Mouse (Mus musculus) midbrain, embryonic 14.5 days (tissue): Measurements from ENCODE around the gene Agpat2. TPM values are rescaled to one million over a fixed set of nuclear protein-coding genes. Genes with fewer than 3 reads are reported as not detected.

ENCODE experiments used
- ATAC-seq: fragments of 200-750 bp; cut with Nextera tagmentation; 2 replicates; pipeline ENCODE4 v1.8.0; 2017; ENCODE audit warnings: moderate number of reproducible peaks, moderate library complexity; ENCODE audit not compliant: low FRiP score, low TSS enrichment
- DNase-seq: peaks from one replicate; pipeline ENCODE4 v3.0.0-alpha.2; 2015
- H3K27ac ChIP-seq: fragments of 300-500 bp; sonication (generic); replicated peaks from 2 replicates; pipeline ENCODE4 v1.5.1; 2014; ENCODE audit warnings: mild to moderate bottlenecking, low read depth, low read length, moderate library complexity
- H3K27me3 ChIP-seq: fragments of 300-500 bp; sonication (generic); 2 replicates; pipeline ENCODE4 v1.6.1; 2014; ENCODE audit warnings: low read length, control low read depth, mixed read lengths; ENCODE audit not compliant: control insufficient read depth, insufficient read depth
- H3K36me3 ChIP-seq: fragments of 300-500 bp; sonication (generic); 2 replicates; pipeline ENCODE4 v1.6.1; 2014; ENCODE audit warnings: low read length, control low read depth; ENCODE audit not compliant: control insufficient read depth, insufficient read depth
- H3K4me1 ChIP-seq: fragments of 300-500 bp; sonication (generic); 2 replicates; pipeline ENCODE4 v1.6.1; 2014; ENCODE audit warnings: mild to moderate bottlenecking, antibody characterized with exemption, low read length, control low read depth; ENCODE audit not compliant: control insufficient read depth, insufficient read depth
- H3K4me2 ChIP-seq: fragments of 300-500 bp; sonication (generic); 2 replicates; pipeline ENCODE4 v1.6.1; 2014; ENCODE audit warnings: mild to moderate bottlenecking, low read length, moderate library complexity
- H3K4me3 ChIP-seq: fragments of 300-500 bp; sonication (generic); replicated peaks from 2 replicates; pipeline ENCODE4 v1.5.1; 2014; ENCODE audit warnings: low read depth, low read length
- H3K9ac ChIP-seq: fragments of 300-500 bp; sonication (generic); replicated peaks from 2 replicates; pipeline ENCODE4 v1.6.1; 2014; ENCODE audit warnings: mild to moderate bottlenecking, low read length, moderate library complexity
- H3K9me3 ChIP-seq: fragments of 300-500 bp; sonication (generic); 2 replicates; pipeline ENCODE4 v1.6.1; 2016; ENCODE audit warnings: low read length, control low read depth, mixed read lengths; ENCODE audit not compliant: control insufficient read depth
- WGBS: fragments of 180-500 bp; shearing (Covaris S2); extraction: QIAGEN DNeasy Blood & Tissue Kit; methylation state at CpG from one replicate; pipeline ENCODE4 v1.1.7; 2014; 5-methylcytosine and 5-hydroxymethylcytosine counted together
- polyA plus RNA-seq: library from polyadenylated mRNA; unstranded; fragments of >200 nt; fragmentation: Nextera tagmentation; extraction: Ambion mirVana; gene quantifications from 2 replicates; pipeline ENCODE4 v1.2.1, GENCODE M21; 2014

Gene Agpat2
- polyA plus RNA-seq, 1 experiment from 2014 or later, result 3.8 TPM

DNA sequence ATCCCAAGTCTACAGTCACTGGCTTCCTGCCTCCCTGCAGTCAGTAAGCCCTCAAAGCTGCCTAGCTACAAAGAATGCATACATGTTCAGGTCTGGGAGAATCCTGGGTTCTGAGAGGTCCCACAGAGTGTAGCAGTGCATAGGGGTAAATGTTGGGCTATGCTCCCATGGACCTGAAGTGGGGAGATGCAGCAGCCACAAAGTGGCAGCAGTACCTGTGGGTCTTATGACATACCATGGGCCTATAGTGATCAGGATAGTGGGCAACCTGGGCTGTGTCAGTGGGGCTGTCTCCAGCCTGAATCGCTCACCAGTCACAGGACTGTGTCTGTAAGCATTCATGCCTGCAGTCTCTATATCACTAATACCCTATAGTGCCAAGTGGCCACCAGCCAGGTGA, 24.5 kb downstream of the Agpat2 start, which contains the start of gene Egfl7:
Egfl7 (plus strand) TSS at position 301 of the 400 bp plus-strand sequence.
- ATAC-seq (no peak), DNase-seq (no peak)
- Histone ChIP-seq H3K27me3 (no peaks in the 10 kb centered on the region), H3K4me2 (no peak within 1 kb of the TSS), H3K4me3 (no peak within 1 kb of the TSS), H3K36me3 (no peaks in the 10 kb centered on the region), H3K9me3 (no peaks in the 10 kb centered on the region), H3K4me1 (no peaks in the 10 kb centered on the region), H3K9ac (no peak within 1 kb of the TSS), H3K27ac (no peak within 1 kb of the TSS)
- 83% methylated on average over 1 of the region's 1 CpGs for WGBS

DNA sequence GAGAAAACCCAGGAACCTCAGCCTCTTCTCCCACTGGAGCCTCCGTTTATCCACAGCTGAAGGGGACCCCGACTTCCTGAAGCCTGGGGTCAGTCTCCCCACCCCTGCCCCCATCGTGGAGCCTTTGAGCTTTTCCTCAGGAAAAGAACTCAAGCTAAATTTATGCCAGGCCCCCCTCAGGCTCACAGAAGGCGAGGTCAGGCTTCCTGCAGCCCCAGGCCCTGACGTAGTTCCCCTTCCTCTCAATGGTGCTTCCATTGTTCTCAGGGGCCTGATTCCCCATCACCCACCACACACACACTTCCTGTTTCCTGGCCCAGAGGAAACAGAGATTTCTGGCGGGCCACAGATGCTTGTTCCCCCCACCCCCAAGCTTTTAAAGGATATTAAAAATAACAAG, 25.8 kb downstream of the Agpat2 start:
- no peaks in the 10 kb centered on the region for H3K9me3 ChIP-seq
- H3K36me3 ChIP-seq, result no peaks in the 10 kb centered on the region
- no peak overlapping the region for H3K4me2 ChIP-seq
- ATAC-seq, result no peak
- H3K4me1 ChIP-seq, result peaks cover under 1% of the 10 kb centered on the region; the same call in 1 of the 2 replicates
- 0 out of 2 replicates have a peak overlapping the region, but pooled peaks have one; percentile 45 for H3K27ac ChIP-seq
- no peak for DNase-seq
- H3K4me3 ChIP-seq, result no peak overlapping the region
- no peaks in the 10 kb centered on the region for H3K27me3 ChIP-seq
- 57% methylated on average over 6 of the region's 6 CpGs for WGBS
- peak overlapping the region; percentile 23; the same call in 1 of the 2 replicates for H3K9ac ChIP-seq

DNA sequence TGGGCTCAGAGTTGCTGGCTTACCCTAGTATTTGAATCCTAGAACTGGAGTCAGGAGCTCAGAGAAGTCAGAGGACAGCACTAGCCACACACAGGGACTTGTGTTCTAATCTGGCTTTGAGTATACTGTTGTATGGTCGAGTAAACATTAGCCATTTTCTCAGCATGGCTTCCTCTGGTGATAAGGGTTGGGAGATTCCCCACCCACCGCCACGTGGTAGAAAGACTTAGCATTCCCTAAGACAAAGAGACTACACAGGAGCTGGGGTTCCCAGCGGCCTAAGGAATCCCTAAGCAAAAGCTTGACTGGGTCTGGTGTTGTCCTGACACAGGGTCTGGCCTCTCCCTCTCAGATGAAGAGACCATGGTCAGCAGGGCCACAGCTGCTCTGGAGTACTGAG, 27.8 kb downstream of the Agpat2 start:
- Histone ChIP-seq H3K27ac (no peak overlapping the region), H3K27me3 (no peaks in the 10 kb centered on the region)
- 51% methylated on average over 4 of the region's 4 CpGs for WGBS

DNA sequence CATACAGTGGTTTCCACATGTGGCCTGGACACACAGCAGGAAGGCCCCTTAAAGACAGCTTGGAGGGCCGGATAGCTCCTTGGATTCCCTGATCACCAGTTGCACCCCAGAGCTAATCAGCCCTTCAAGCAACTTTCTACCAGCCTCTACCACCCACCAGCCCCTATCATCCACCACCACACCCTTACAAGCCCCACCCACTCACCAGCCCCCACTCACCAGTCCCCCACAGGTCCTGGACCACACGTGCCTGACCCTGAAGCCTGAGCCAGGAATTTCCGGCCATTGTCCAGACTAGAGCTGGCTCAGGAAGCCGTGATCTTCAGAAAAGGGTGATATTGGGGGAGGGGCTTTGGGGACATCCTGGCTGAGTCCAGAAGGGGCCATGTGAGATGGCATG, 28.4 kb downstream of the Agpat2 start:
- 57% methylated on average over 4 of the region's 4 CpGs for WGBS
- Histone ChIP-seq H3K9ac (no peak overlapping the region), H3K9me3 (no peaks in the 10 kb centered on the region), H3K27me3 (no peaks in the 10 kb centered on the region), H3K36me3 (no peaks in the 10 kb centered on the region), H3K27ac (no peak overlapping the region), H3K4me3 (no peak overlapping the region), H3K4me2 (no peak overlapping the region), H3K4me1 (peaks cover 2% of the 10 kb centered on the region; the same call in 1 of the 2 replicates)
- ATAC-seq, result no peak
- no peak for DNase-seq

More for the DNA sequence above, 27.8 kb downstream of the Agpat2 start:
- H3K4me3 ChIP-seq, result no peak overlapping the region
- no peaks in the 10 kb centered on the region for H3K9me3 ChIP-seq
- no peak overlapping the region for H3K4me2 ChIP-seq
- H3K4me1 ChIP-seq, result peaks cover 2% of the 10 kb centered on the region; the same call in 1 of the 2 replicates
- DNase-seq (no peak), ATAC-seq (no peak)
- no peaks in the 10 kb centered on the region for H3K36me3 ChIP-seq
- H3K9ac ChIP-seq, result no peak overlapping the region

DNA sequence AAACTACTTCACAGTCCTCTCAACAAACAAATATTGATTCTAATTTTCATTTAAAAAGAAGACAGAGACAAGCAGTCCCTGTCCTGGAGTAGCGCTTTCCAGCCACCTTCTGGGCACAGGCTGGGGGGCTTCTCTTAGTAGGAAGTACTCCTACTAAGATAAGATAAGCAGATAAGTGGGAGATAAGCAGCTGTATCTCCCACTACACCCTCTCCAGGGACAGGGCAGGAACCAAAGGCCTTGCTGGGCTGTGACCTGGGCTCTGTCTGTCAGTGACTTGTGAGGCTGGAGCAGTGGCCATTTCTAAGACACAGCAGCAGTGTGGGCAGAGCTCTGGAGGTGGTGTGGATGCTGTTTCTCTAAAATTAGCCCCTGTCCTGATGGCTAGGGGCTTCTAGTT, 28.8 kb downstream of the Agpat2 start:
- Histone ChIP-seq H3K9ac (no peak overlapping the region), H3K27ac (no peak overlapping the region), H3K27me3 (no peaks in the 10 kb centered on the region), H3K9me3 (no peaks in the 10 kb centered on the region), H3K4me2 (no peak overlapping the region), H3K4me1 (peaks cover 2% of the 10 kb centered on the region; the same call in 1 of the 2 replicates), H3K36me3 (no peaks in the 10 kb centered on the region), H3K4me3 (no peak overlapping the region)
- DNase-seq, result no peak
- 97% methylated on average over 1 of the region's 1 CpGs for WGBS
- no peak for ATAC-seq

DNA sequence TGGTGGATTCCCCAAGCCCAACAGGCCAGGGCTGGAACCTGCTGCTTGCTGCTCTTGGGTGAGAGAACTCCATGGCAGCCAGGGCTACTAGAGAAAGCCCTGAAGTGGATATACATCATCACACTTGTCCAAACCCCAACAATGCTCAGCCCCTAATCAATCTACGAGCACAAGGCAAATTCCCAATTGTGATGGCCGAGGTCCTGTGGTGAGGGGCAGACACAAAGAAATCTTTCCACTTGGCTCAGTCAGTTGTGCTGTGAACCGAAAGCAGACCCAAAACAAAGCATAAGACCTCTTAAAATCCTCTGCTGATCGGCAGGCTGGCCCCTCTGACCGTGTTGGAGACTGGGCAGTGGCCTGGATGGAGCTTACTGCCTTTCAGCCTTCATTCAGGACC, 29.4 kb downstream of the Agpat2 start:
- H3K4me1 ChIP-seq, result peaks cover 2% of the 10 kb centered on the region; the same call in 1 of the 2 replicates
- ATAC-seq (no peak), DNase-seq (no peak)
- H3K27me3 ChIP-seq, result no peaks in the 10 kb centered on the region
- H3K4me3 ChIP-seq, result no peak overlapping the region
- no peak overlapping the region for H3K27ac ChIP-seq
- 18% methylated on average over 5 of the region's 5 CpGs for WGBS
- H3K9me3 ChIP-seq, result no peaks in the 10 kb centered on the region
- no peak overlapping the region for H3K4me2 ChIP-seq
- H3K9ac ChIP-seq, result no peak overlapping the region
- no peaks in the 10 kb centered on the region for H3K36me3 ChIP-seq

DNA sequence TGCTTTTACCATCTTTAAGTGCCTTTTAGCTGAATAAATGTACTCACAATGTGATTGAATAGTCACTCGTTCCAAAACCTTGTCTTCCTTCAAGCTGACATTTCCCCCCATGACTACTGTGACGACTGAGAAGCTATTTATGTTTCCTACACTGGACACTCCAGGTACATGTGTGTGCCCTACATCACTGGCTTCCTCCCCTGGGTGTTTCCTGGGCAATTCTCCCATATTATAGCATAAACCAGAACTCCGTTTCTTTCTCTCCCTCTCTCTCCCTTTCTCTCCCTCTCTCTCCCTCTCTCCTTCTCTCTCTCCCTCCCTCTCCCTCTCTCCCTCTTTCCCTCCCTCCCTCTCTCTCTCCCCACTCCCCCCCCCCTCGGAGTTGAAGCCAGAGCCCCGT, 30.4 kb downstream of the Agpat2 start:
- no peak overlapping the region for H3K4me3 ChIP-seq
- no peak for DNase-seq
- 38% methylated on average over 5 of the region's 5 CpGs for WGBS
- H3K27me3 ChIP-seq, result no peaks in the 10 kb centered on the region
- H3K36me3 ChIP-seq, result no peaks in the 10 kb centered on the region
- no peaks in the 10 kb centered on the region for H3K9me3 ChIP-seq
- H3K4me1 ChIP-seq, result peaks cover 2% of the 10 kb centered on the region; the same call in 1 of the 2 replicates
- peak overlapping the region; percentile 26; the same call in 1 of the 2 replicates for H3K27ac ChIP-seq
- H3K9ac ChIP-seq, result no peak overlapping the region
- H3K4me2 ChIP-seq, result no peak overlapping the region
- ATAC-seq, result no peak

DNA sequence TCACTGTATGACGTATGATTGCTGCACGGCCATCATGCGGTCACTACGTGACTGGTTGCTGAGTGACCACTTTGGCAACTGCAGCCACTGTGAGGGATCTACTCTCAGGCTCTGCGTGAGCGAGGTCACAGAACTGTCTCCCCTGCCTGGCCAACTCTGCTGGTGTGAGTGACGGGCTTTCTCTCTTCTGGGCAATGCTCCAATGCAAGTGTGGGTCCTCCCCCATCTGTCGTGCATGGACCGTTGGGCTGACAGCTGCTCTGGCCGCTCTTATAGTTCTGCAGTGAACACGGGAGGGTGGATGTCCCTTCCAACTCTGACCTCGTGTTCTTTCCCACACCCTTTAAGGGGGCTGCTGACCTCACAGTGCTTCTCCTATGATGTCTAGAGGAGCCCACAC, 30.8 kb downstream of the Agpat2 start:
- WGBS, result 61% methylated on average over 12 of the region's 12 CpGs
- DNase-seq (peak; percentile 62), ATAC-seq (no peak)
- Histone ChIP-seq H3K4me1 (peaks cover 2% of the 10 kb centered on the region; the same call in 1 of the 2 replicates), H3K9ac (no peak overlapping the region), H3K27ac (peak overlapping the region; percentile 26; the same call in 1 of the 2 replicates), H3K4me3 (no peak overlapping the region), H3K27me3 (no peaks in the 10 kb centered on the region), H3K36me3 (no peaks in the 10 kb centered on the region), H3K4me2 (no peak overlapping the region), H3K9me3 (no peaks in the 10 kb centered on the region)

DNA sequence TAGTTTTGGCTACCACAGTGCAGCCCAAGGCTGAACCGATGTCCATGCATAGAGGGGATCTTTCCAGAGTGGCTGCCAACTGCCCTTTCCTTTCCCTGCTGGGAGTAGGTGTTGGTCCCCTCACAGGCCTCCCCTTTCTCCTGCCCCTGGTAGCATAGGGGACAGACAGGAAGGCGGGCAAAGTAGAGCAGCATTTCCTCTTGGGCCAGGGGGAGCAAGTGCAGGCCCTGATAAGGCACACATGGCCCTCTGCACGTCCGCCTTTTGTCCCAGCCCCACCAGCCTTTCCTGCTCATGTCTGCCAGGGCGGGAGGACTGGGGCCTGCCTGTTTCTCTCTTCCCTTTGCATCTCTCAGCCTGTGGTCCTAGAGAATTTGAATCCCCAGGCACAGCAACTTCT, 32.4 kb downstream of the Agpat2 start:
- Histone ChIP-seq H3K9me3 (no peaks in the 10 kb centered on the region), H3K36me3 (no peaks in the 10 kb centered on the region), H3K4me2 (no peak overlapping the region), H3K27ac (no peak overlapping the region), H3K4me3 (no peak overlapping the region), H3K9ac (no peak overlapping the region), H3K4me1 (peaks cover 2% of the 10 kb centered on the region; the same call in 1 of the 2 replicates), H3K27me3 (no peaks in the 10 kb centered on the region)
- WGBS, result 71% methylated on average over 5 of the region's 5 CpGs
- ATAC-seq (no peak), DNase-seq (no peak)
